In the genomic region with DNA sequence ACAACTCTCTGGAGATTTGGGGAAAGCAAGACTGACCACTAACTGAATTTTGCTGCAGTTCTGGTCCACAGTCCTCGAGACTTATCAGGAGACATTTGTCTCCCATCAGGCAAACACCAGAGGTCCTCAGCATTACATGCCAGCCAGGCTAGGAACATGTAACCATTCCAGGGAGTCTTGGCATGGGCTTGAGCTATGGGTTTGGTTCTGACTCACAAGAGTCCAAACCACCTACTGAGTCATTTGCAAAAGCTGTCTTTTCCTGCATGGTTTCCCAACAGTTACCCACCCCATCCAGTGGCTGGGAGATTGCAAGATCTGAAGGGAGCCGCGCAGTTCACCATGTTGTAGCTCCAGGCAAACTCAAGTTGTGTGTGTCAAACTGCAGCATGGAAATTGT, we compare ENCODE assay signal across 20 mouse cellular contexts.
DNase-seq lines count a peak whose midpoint lies in the region; ATAC-seq and TF ChIP-seq lines count a peak whose summit lies in the region.
"Had no signal": no experiment of that assay in that cellular context is flagged by ENCODE, and none has a peak within 500 bp of the region (broad histone marks: within the 10 kb centered on the region; RNA-seq: fewer than 3 reads in every experiment).

No protein-coding gene starts in this region.

- no peak for ATAC-seq in Patski
- ATAC-seq: forebrain, embryonic 13.5 days; inflammation-experienced regulatory T-cells, adult 6 months had no signal

- in situ Hi-C loops in Patski (cut with MboI; ENCODE audit: low pct_unique_long_range_greater_than_20kb), result no loop called here

- no peak overlapping the region for H3K27ac ChIP-seq in gastrocnemius, adult 2 months
- no peak overlapping the region for H3K27ac ChIP-seq in layer of hippocampus, adult 2 months
- H3K27ac ChIP-seq: forebrain, embryonic 13.5 days; hindbrain, embryonic 12.5 days; kidney, embryonic 15.5 days; limb, embryonic 13.5 days; liver, embryonic 13.5 days; macrophage; midbrain, embryonic 10.5 days had no signal

- H3K4me3 ChIP-seq in gastrocnemius, adult 2 months, result no peak overlapping the region
- H3K4me3 ChIP-seq in layer of hippocampus, adult 2 months, result no peak overlapping the region
- H3K4me3 ChIP-seq: forebrain, embryonic 13.5 days; hindbrain, embryonic 12.5 days; kidney, embryonic 15.5 days; limb, embryonic 13.5 days; liver, embryonic 13.5 days; midbrain, embryonic 10.5 days had no signal

- peaks cover 5% of the 10 kb centered on the region for H3K27me3 ChIP-seq in Patski
- H3K27me3 ChIP-seq: kidney, embryonic 15.5 days; liver, embryonic 13.5 days had no signal

- intact Hi-C loops in gastrocnemius, adult 2 months (cut with DNase I), result no loop called here

- CTCF ChIA-PET in Patski (lab: Charles Lee), result no interaction called here

- TF ChIP-seq CTCF in gastrocnemius, adult 2 months (IDR thresholded peaks at IDR 0.05), result peak; percentile 15; the same call in 1 of the 2 replicates
- TF ChIP-seq CTCF in layer of hippocampus, adult 2 months (conservative IDR thresholded peaks at IDR 0.05), result peak; percentile 27
- peak; percentile 40 for TF ChIP-seq CTCF in Patski (IDR thresholded peaks at IDR 0.05)

- POLR2A ChIA-PET in Patski (lab: Charles Lee), result no interaction called here

- DNase-seq in gastrocnemius, adult 2 months, result no peak
- DNase-seq in gastrocnemius, adult 8-10 months (ENCODE audit: low spot score in 2 of 2), result no peak
- DNase-seq in layer of hippocampus, adult 2 months (ENCODE audit: low spot score in 2 of 2), result no peak
- DNase-seq in layer of hippocampus, adult 18-20 months (ENCODE audit: low spot score in 2 of 2), result no peak
- no peak for DNase-seq in Patski (ENCODE audit: low read depth, low spot score)
- peak; percentile 84 for DNase-seq in fibroblast of lung, adult 2 months (ENCODE audit: low read depth)
- DNase-seq in embryo, embryonic 10 days (ENCODE audit: low spot score), result no peak
- DNase-seq: cerebellum, adult 8-10 months; kidney, postnatal 4 days; liver, embryonic 13.5 days; lung, embryonic 14.5 days; retina, postnatal 1 day; thymus, postnatal 36 days had no signal
